Mouse (Mus musculus) neural tube, embryonic 14.5 days (tissue): ENCODE results near the gene Dgcr8. TPM values are rescaled to one million over a fixed set of nuclear protein-coding genes. Genes with fewer than 3 reads are reported as not detected.

ENCODE experiments used
- ATAC-seq: fragments of 200-750 bp; cut with Nextera tagmentation; 2 replicates; pipeline ENCODE4 v1.8.0; 2017; ENCODE audit warnings: low read depth, mild to moderate bottlenecking, moderate TSS enrichment, moderate library complexity
- H3K27ac ChIP-seq: fragments of 300-500 bp; sonication (generic); 2 replicates; pipeline ENCODE4 v1.5.1; 2014; ENCODE audit warnings: low read depth, mild to moderate bottlenecking, control low read depth, low read length, moderate library complexity, mixed read lengths
- H3K27me3 ChIP-seq: fragments of 300-500 bp; sonication (generic); 2 replicates; pipeline ENCODE4 v1.6.1; 2014; ENCODE audit warnings: low read length; ENCODE audit not compliant: control insufficient read depth, insufficient read depth
- H3K36me3 ChIP-seq: fragments of 300-500 bp; sonication (generic); 2 replicates; pipeline ENCODE4 v1.6.1; 2014; ENCODE audit warnings: low read length, mixed read lengths; ENCODE audit not compliant: control insufficient read depth, insufficient read depth
- H3K4me1 ChIP-seq: fragments of 300-500 bp; sonication (generic); 2 replicates; pipeline ENCODE4 v1.6.1; 2014; ENCODE audit warnings: low read length; ENCODE audit not compliant: control insufficient read depth, insufficient read depth
- H3K4me2 ChIP-seq: fragments of 300-500 bp; sonication (generic); 2 replicates; pipeline ENCODE4 v1.6.1; 2014; ENCODE audit warnings: mild to moderate bottlenecking, low read depth, low read length, control low read depth
- H3K4me3 ChIP-seq: fragments of 300-500 bp; sonication (generic); 2 replicates; pipeline ENCODE4 v1.5.1; 2014; ENCODE audit warnings: low read depth, low read length, control low read depth, mixed read lengths
- H3K9ac ChIP-seq: fragments of 300-500 bp; sonication (generic); replicated peaks from 2 replicates; pipeline ENCODE4 v1.6.1; 2014; ENCODE audit warnings: low read depth, mild to moderate bottlenecking, control low read depth, low read length, mixed read lengths
- H3K9me3 ChIP-seq: fragments of 300-500 bp; sonication (generic); 2 replicates; pipeline ENCODE4 v1.6.1; 2016; ENCODE audit warnings: low read length; ENCODE audit not compliant: control insufficient read depth
- WGBS: fragments of 180-500 bp; shearing (Covaris S2); extraction: QIAGEN DNeasy Blood & Tissue Kit; methylation state at CpG from one replicate; pipeline ENCODE4 v1.1.7; 2014; 5-methylcytosine and 5-hydroxymethylcytosine counted together
- polyA plus RNA-seq: library from polyadenylated mRNA; unstranded; fragments of >200 nt; fragmentation: Nextera tagmentation; extraction: Ambion mirVana; gene quantifications from 2 replicates; pipeline ENCODE4 v1.2.1, GENCODE M21; 2014

Dgcr8 gene
- polyA plus RNA-seq, result 40.8 and 42.1 TPM in 2 replicates

GRCm38 (mm10) chr16:18289067-18289588 is at the start of gene Dgcr8:
Gene Dgcr8 (minus strand): TSS chr16:18289246.
- H3K4me3 ChIP-seq, result peak within 1 kb of the TSS; percentile 96
- peak within 1 kb of the TSS; percentile 78 for H3K4me2 ChIP-seq
- peaks cover 23% of the 10 kb centered on the region for H3K4me1 ChIP-seq
- no peaks in the 10 kb centered on the region for H3K27me3 ChIP-seq
- peak within 1 kb of the TSS; percentile 83 for H3K27ac ChIP-seq
- WGBS, result under 1% methylated on average over 71 of the region's 71 CpGs
- H3K9me3 ChIP-seq, result no peaks in the 10 kb centered on the region
- peaks cover 8% of the 10 kb centered on the region for H3K36me3 ChIP-seq
- peak within 1 kb of the TSS; percentile 90 for H3K9ac ChIP-seq
- peak; percentile 100 for ATAC-seq

- WGBS, result 93% methylated on average over 4 of the region's 4 CpGs
- H3K36me3 ChIP-seq, result peaks cover 6% of the 10 kb centered on the region; the same call in 1 of the 2 replicates
- H3K27ac ChIP-seq, result no peak overlapping the region
- peaks cover 4% of the 10 kb centered on the region; the same call in 1 of the 2 replicates for H3K4me1 ChIP-seq
- H3K4me3 ChIP-seq, result no peak overlapping the region
- H3K4me2 ChIP-seq, result no peak overlapping the region
- H3K27me3 ChIP-seq, result no peaks in the 10 kb centered on the region
- H3K9me3 ChIP-seq, result no peaks in the 10 kb centered on the region
- no peak overlapping the region for H3K9ac ChIP-seq
- ATAC-seq, result no peak
Observed at GRCm38 (mm10) chr16:18337261-18337660, 48.2 kb upstream of the Dgcr8 start.

GRCm38 (mm10) chr16:18335981-18336380 is 46.9 kb upstream of the Dgcr8 start:
- Histone ChIP-seq H3K27ac (no peak overlapping the region), H3K4me1 (0 out of 2 replicates have a peak, but pooled peaks cover 4% of the 10 kb centered on the region), H3K27me3 (no peaks in the 10 kb centered on the region), H3K9me3 (no peaks in the 10 kb centered on the region), H3K36me3 (peaks cover 6% of the 10 kb centered on the region; the same call in 1 of the 2 replicates), H3K4me2 (no peak overlapping the region), H3K9ac (no peak overlapping the region), H3K4me3 (no peak overlapping the region)
- WGBS, result 100% methylated on average over 3 of the region's 3 CpGs
- no peak for ATAC-seq

GRCm38 (mm10) chr16:18333976-18334375 is 44.9 kb upstream of the Dgcr8 start:
- H3K27ac ChIP-seq, result no peak overlapping the region
- H3K27me3 ChIP-seq, result no peaks in the 10 kb centered on the region
- H3K9me3 ChIP-seq, result no peaks in the 10 kb centered on the region
- no peak overlapping the region for H3K4me2 ChIP-seq
- no peaks in the 10 kb centered on the region for H3K4me1 ChIP-seq
- 80% methylated on average over 3 of the region's 3 CpGs for WGBS
- no peak overlapping the region for H3K4me3 ChIP-seq
- peaks cover 6% of the 10 kb centered on the region; the same call in 1 of the 2 replicates for H3K36me3 ChIP-seq
- no peak overlapping the region for H3K9ac ChIP-seq
- ATAC-seq, result no peak

- WGBS, result 67% methylated on average over 1 of the region's 1 CpGs
Observed at GRCm38 (mm10) chr16:18328524-18328923, 39.5 kb upstream of the Dgcr8 start.

GRCm38 (mm10) chr16:18327936-18328335 is 38.9 kb upstream of the Dgcr8 start:
- H3K27me3 ChIP-seq, result no peaks in the 10 kb centered on the region
- H3K27ac ChIP-seq, result no peak overlapping the region
- H3K9me3 ChIP-seq, result no peaks in the 10 kb centered on the region
- H3K4me3 ChIP-seq, result no peak overlapping the region
- H3K4me2 ChIP-seq, result no peak overlapping the region
- peaks cover 5% of the 10 kb centered on the region; the same call in 1 of the 2 replicates for H3K36me3 ChIP-seq
- no peak for ATAC-seq
- 94% methylated on average over 9 of the region's 9 CpGs for WGBS
- H3K9ac ChIP-seq, result no peak overlapping the region
- H3K4me1 ChIP-seq, result no peaks in the 10 kb centered on the region

More at GRCm38 (mm10) chr16:18328524-18328923, 39.5 kb upstream of the Dgcr8 start:
- H3K4me1 ChIP-seq, result no peaks in the 10 kb centered on the region
- no peak overlapping the region for H3K9ac ChIP-seq
- no peak overlapping the region for H3K27ac ChIP-seq
- H3K27me3 ChIP-seq, result no peaks in the 10 kb centered on the region
- H3K36me3 ChIP-seq, result peaks cover 9% of the 10 kb centered on the region; the same call in 1 of the 2 replicates
- H3K4me3 ChIP-seq, result no peak overlapping the region
- H3K9me3 ChIP-seq, result no peaks in the 10 kb centered on the region
- no peak for ATAC-seq
- H3K4me2 ChIP-seq, result no peak overlapping the region

GRCm38 (mm10) chr16:18325741-18326140 is 36.7 kb upstream of the Dgcr8 start:
- Histone ChIP-seq H3K9ac (no peak overlapping the region), H3K36me3 (0 out of 2 replicates have a peak, but pooled peaks cover 7% of the 10 kb centered on the region), H3K9me3 (no peaks in the 10 kb centered on the region), H3K27ac (no peak overlapping the region), H3K4me1 (no peaks in the 10 kb centered on the region), H3K4me2 (no peak overlapping the region), H3K4me3 (no peak overlapping the region), H3K27me3 (no peaks in the 10 kb centered on the region)
- ATAC-seq, result no peak
- 77% methylated on average over 4 of the region's 4 CpGs for WGBS

- Histone ChIP-seq H3K27ac (no peak overlapping the region), H3K27me3 (no peaks in the 10 kb centered on the region), H3K9me3 (no peaks in the 10 kb centered on the region), H3K4me2 (no peak overlapping the region), H3K4me1 (no peaks in the 10 kb centered on the region), H3K36me3 (peaks cover 11% of the 10 kb centered on the region; the same call in 1 of the 2 replicates), H3K9ac (no peak overlapping the region), H3K4me3 (no peak overlapping the region)
- WGBS, result 73% methylated on average over 6 of the region's 6 CpGs
- ATAC-seq, result no peak
Observed at GRCm38 (mm10) chr16:18324031-18324430, 35.0 kb upstream of the Dgcr8 start.

GRCm38 (mm10) chr16:18323460-18323859 is 34.4 kb upstream of the Dgcr8 start:
- no peaks in the 10 kb centered on the region for H3K9me3 ChIP-seq
- no peak overlapping the region for H3K4me3 ChIP-seq
- no peak for ATAC-seq
- H3K9ac ChIP-seq, result no peak overlapping the region
- H3K36me3 ChIP-seq, result peaks cover 11% of the 10 kb centered on the region; the same call in 1 of the 2 replicates
- H3K27me3 ChIP-seq, result no peaks in the 10 kb centered on the region
- no peak overlapping the region for H3K27ac ChIP-seq
- no peak overlapping the region for H3K4me2 ChIP-seq
- no peaks in the 10 kb centered on the region for H3K4me1 ChIP-seq
- 90% methylated on average over 2 of the region's 2 CpGs for WGBS
